Mouse (Mus musculus): ENCODE measurements around the gene Crnn. TPM values are rescaled to one million over a fixed set of nuclear protein-coding genes. Genes with fewer than 3 reads are reported as not detected.
A peak's percentile ranks its signal among the peaks of the same experiment; 100 is the strongest.

The Crnn gene
- not detected for total RNA-seq (2021)

DNA sequence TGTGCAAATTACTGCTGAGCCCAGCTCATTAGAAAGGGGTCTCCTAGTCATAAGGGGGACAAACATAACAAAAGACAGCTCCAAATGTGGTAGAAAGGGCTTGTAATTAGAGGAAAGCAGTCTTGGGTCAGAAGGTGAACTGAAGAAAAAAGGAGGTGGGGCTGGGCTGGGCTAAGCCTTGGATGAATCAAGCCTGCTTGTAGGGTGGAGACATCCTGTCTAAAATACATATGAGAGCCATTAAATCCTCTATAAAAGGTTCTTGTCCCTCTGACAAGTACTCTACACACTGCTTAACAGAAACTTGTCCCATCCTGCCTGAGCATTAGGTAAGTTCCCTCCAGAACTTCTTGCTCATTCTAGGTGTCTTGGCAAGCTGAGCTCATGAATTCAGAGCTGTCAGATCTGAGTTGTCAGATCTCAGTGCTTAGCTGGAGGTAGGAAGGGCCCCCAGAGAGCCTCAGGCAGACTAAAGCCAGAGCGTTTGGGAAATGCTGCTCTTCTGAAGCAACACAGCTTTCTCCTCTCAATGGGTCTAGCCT is at the start of gene Crnn:
Gene Crnn (plus strand): TSS at position 278 of the 542 bp plus-strand sequence.
- no peak for DNase-seq

DNA sequence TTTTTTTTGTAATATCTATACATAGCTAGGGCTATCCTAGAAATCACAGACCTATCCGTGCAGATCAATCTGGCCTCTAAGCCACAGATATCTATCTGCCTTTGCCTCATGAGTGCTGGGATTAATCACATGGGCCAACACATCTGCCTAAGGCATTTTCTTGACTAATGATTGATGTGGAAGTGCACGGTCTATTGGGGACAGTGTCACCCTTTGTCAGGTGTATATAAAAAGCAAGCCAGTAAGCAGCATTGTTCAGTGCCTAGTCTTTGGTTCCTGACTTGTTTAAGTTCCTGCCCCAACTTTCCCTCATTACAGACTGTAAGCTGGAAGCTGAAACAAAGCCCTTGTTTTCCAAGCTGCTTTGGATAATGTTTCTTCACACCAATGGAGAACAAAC is 48.1 kb upstream of the Crnn start:
- no peak for DNase-seq

GRCm38 (mm10) chr3:93111668-93112067 is 32.9 kb upstream of the Crnn start:
- no peak for DNase-seq

DNA sequence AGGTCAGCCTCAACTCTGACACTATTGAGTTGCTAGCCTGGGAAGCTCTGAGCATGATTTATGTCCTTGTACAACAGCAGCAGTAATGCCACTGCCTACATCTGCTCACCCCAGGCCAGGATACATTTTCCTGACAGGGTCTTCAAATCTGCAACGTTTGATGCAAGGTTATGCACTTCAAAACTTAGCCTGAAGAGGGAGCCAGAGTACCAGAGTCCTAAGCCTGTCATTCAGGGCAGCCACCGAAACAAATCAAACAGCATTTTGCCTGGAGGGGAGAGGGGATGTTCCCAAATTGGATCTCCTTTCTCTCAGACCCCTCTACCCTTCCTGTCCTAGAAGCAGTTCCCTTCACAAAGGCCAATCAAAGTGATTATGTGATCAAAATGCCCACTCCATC is 30.1 kb upstream of the Crnn start:
- DNase-seq, result peak; percentile 28

DNA sequence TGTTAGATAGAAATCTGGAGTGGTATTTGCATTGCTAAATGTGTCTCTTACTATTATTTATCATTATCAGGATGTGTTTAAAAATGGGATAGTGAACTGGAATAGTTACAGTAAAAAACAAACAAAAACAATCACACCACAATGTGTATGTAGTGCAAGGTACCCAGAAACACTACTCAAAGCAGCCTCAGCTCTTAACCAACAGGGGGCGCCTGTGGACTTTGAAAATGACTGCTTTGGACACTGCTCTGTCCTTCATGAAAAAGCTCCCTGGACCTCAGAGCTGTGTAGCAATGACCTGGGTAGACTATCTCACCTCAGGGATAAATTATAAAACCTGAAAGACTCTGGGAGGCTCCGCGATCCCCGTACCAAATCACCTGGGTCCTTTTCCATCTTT is 25.5 kb upstream of the Crnn start:
- no peak for DNase-seq

DNA sequence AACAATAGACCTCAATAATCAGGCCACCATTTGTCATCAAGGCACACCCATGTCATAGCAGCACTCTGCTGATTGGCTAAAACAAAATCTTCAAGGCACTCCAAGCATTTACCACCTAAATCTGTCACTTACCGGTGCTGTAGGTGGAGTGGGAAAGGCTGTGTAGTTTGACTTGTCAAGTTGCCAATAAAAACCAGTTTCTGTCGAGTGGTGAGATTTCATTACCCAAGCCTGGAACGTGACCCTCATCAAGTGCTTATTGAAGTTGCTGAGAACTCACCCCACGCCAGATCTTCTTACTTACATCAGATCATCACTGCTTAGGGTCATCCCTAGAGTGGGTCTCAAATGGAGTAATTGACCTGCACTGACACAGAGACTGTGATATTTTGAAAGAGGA is 16.5 kb upstream of the Crnn start:
- no peak for DNase-seq

DNA sequence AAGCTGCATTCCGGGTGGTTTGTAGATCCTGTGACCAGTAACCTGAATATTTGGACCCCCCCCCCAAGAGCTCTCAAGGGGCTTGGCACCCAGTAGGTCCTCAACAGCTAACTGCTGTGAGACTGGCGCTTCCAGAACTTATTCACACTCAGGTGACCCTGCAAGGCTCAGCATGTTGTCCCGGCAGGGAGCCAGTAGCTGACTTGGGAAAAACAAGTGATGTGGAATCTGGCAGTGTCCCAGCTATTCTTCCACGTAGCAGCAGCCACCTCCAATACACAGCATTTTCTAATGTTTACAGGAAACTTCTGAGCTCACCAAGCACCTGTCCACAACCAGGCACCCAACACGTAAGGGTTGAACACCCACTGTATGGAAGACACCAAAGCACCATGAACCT is 15.5 kb upstream of the Crnn start:
- peak; percentile 12 for DNase-seq

GRCm38 (mm10) chr3:93130460-93130859 is 14.1 kb upstream of the Crnn start:
- peak; percentile 59 for DNase-seq

DNA sequence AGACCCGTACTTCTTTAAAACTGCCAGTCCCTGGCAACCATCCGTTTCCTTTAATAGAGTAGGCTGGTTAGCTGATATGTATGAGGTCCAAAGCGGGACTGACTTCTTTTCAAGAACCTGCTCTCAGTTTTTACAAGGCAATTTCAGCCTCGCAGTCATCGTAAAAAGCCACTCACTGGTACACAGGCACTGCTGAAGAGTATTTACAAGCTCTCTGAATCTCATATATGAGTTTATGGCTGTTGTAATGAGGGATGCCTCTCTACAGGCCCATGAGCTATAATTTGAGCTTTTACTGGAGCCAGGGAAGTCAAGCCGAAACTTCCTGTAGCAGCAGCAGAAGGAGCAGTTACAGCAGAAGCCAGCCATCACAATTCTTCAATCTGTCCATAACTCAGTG is 17.9 kb downstream of the Crnn start:
- no peak for DNase-seq

- DNase-seq, result no peak
These were observed 18.5 kb downstream of the Crnn start for GRCm38 (mm10) chr3:93162996-93163592.

- DNase-seq, result no peak
These were observed 36.3 kb downstream of the Crnn start for GRCm38 (mm10) chr3:93180856-93181255.

DNA sequence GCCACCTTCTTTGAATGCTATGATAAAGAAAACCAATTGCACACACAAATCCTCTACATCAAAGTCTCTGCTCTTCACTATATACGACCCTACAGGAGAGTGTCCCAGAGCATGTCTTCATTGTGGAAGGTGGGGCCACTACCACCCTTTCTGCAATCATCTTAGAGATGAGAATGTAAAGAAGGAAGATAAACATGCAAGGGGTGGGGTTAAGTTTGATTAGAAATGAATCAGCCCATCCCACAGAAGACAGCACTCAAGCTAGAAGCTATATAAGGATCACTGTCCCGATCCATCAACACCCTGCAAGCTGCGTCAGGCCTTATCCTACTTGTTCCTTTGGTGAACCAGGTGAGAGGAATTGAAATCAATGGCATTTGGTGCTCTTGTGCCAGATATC is 52.4 kb downstream of the Crnn start, which contains the start of gene Flg2:
Gene Flg2 (plus strand): TSS at position 301 of the 400 bp plus-strand sequence.
- no peak for DNase-seq

Other genes starting within 250 kb of the Crnn start
- not detected for gene Lce3a, start 218.6 kb upstream of the Crnn start, total RNA-seq (2021)
- gene Lce3b, start 211.8 kb upstream of the Crnn start, total RNA-seq (2021), result not detected
- not detected for gene Lce3c, start 200.3 kb upstream of the Crnn start, total RNA-seq (2021)
- gene Lce3d, start 187.4 kb upstream of the Crnn start, total RNA-seq (2021), result not detected
- not detected for gene Lce3e, start 177.7 kb upstream of the Crnn start, total RNA-seq (2021)
- not detected for gene Lce3f, start 152.6 kb upstream of the Crnn start, total RNA-seq (2021)
- gene Crct1, start 129.1 kb upstream of the Crnn start, total RNA-seq (2021), result not detected
- gene Lce1m, start 125.7 kb upstream of the Crnn start, total RNA-seq (2021), result not detected
- gene Gm4858, start 76.0 kb upstream of the Crnn start, total RNA-seq (2021), result not detected
- not detected for gene Flg2, start 52.5 kb downstream of the Crnn start, total RNA-seq (2021)
- not detected for gene Flg, start 128.7 kb downstream of the Crnn start, total RNA-seq (2021)
- not detected for gene Hrnr, start 175.0 kb downstream of the Crnn start, total RNA-seq (2021)
- gene Rptn, start 248.9 kb downstream of the Crnn start, total RNA-seq (2021), result not detected

Data from heart, postnatal 4 days (tissue).